Mouse (Mus musculus): Measurements from ENCODE around the gene Tnip2. TPM values are rescaled to one million over a fixed set of nuclear protein-coding genes. Genes with fewer than 3 reads are reported as not detected.

The Tnip2 gene
- polyA plus RNA-seq, 1 experiment = not detected

GRCm38 (mm10) chr5:34538527-34538926, 24.7 kb upstream of the Tnip2 start:
- Histone ChIP-seq H3K27me3 (ENCODE audit: control insufficient read depth) (peaks cover 3% of the 10 kb centered on the region), H3K36me3 (ENCODE audit: control insufficient read depth) (no peaks in the 10 kb centered on the region), H3K4me1 (ENCODE audit: control insufficient read depth) (no peaks in the 10 kb centered on the region), H3K4me3 (replicated peaks) (no peak overlapping the region), H3K9me3 (ENCODE audit: control insufficient read depth, low read length) (no peaks in the 10 kb centered on the region)
- TF ChIP-seq TAL1 (IDR thresholded peaks at IDR 0.05; ENCODE audit: low read length) (no peak), GATA1 (IDR thresholded peaks at IDR 0.05; ENCODE audit: low read length) (no peak)

- Histone ChIP-seq H3K4me3 (replicated peaks) (no peak overlapping the region), H3K27me3 (ENCODE audit: control insufficient read depth) (peaks cover 3% of the 10 kb centered on the region), H3K4me1 (ENCODE audit: control insufficient read depth) (no peaks in the 10 kb centered on the region), H3K9me3 (ENCODE audit: control insufficient read depth, low read length) (no peaks in the 10 kb centered on the region), H3K36me3 (ENCODE audit: control insufficient read depth) (no peaks in the 10 kb centered on the region)
- TF ChIP-seq TAL1 (IDR thresholded peaks at IDR 0.05; ENCODE audit: low read length) (no peak), GATA1 (IDR thresholded peaks at IDR 0.05; ENCODE audit: low read length) (no peak)
These were observed 24.3 kb upstream of the Tnip2 start for GRCm38 (mm10) chr5:34538079-34538478.

DNA sequence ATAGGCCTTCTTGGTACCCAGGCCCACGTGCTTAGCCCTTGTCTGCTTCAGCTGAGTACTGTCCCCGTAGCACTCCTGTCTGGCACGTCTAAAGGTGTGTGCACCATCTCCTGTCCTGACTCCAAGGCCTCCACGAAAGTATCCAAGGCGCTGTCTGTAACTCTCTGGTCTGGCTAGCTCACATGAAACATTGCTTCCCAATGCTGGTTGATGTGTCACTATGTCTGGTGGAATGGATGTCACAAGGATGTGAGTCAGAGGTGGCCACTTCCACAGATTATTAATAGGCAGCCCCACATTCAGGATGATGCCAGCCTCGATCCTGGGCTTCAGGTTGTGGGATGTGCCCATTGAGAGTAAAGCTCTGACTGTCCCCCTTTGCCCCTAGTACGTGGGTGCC, 22.0 kb upstream of the Tnip2 start:
- Histone ChIP-seq H3K27me3 (ENCODE audit: control insufficient read depth) (peaks cover 3% of the 10 kb centered on the region), H3K4me3 (replicated peaks) (no peak overlapping the region), H3K9me3 (ENCODE audit: control insufficient read depth, low read length) (no peaks in the 10 kb centered on the region), H3K4me1 (ENCODE audit: control insufficient read depth) (peaks cover 1% of the 10 kb centered on the region), H3K36me3 (ENCODE audit: control insufficient read depth) (no peaks in the 10 kb centered on the region)
- TF ChIP-seq GATA1 (IDR thresholded peaks at IDR 0.05; ENCODE audit: low read length) (no peak), TAL1 (IDR thresholded peaks at IDR 0.05; ENCODE audit: low read length) (no peak)

DNA sequence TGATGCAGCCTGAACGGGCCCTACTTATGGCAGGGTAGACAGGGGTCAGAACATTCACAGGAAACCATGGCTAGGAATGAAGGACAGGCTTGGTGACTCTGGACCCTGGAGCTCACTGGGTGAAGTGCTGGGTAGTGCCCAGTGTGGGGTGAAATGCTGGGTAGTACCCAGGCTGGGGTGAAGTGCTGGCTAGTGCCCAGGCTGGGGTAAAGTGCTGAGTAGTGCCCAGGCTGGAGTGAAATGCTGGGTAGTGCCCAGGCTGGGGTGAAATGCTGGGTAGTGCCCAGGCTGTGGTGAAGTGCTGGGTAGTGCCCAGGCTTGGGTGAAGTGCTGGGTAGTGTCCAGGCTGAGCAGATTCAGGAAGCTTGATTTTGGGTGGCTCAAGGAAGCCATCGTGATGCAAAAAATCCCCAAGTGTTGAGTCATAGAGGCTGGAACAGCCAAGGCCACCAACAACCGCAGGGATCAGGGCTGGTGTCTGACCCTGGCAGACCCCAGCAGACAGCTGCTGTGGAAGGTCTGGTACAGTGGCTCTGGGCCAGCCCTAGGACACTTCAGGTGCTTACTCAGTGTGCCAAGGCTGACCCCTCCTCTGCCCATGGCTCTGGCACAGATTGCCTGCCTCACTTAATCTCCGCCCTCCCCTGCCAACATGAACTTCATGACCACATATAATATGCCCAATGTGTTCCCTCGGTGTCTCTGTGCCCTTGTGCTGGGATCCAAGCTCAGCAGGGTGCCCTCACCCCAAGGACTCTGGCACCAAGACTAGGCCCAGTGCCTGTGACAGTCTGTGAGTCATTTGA, 21.2 kb upstream of the Tnip2 start:
- TF ChIP-seq TAL1 (IDR thresholded peaks at IDR 0.05; ENCODE audit: low read length) = no peak
- no peak for TF ChIP-seq GATA1 (IDR thresholded peaks at IDR 0.05; ENCODE audit: low read length)
- Histone ChIP-seq H3K4me3 (replicated peaks) (no peak overlapping the region), H3K27me3 (ENCODE audit: control insufficient read depth) (peaks cover 3% of the 10 kb centered on the region; the same call in 1 of the 2 replicates), H3K36me3 (ENCODE audit: control insufficient read depth) (no peaks in the 10 kb centered on the region), H3K4me1 (ENCODE audit: control insufficient read depth) (peaks cover 6% of the 10 kb centered on the region), H3K9me3 (ENCODE audit: control insufficient read depth, low read length) (no peaks in the 10 kb centered on the region)

- Histone ChIP-seq H3K4me1 (ENCODE audit: control insufficient read depth) (peaks cover 8% of the 10 kb centered on the region), H3K36me3 (ENCODE audit: control insufficient read depth) (no peaks in the 10 kb centered on the region), H3K27me3 (ENCODE audit: control insufficient read depth) (no peaks in the 10 kb centered on the region), H3K4me3 (replicated peaks) (no peak overlapping the region), H3K9me3 (ENCODE audit: control insufficient read depth, low read length) (no peaks in the 10 kb centered on the region)
- TF ChIP-seq TAL1 (IDR thresholded peaks at IDR 0.05; ENCODE audit: low read length) (no peak), GATA1 (IDR thresholded peaks at IDR 0.05; ENCODE audit: low read length) (no peak)
These were observed 20.0 kb upstream of the Tnip2 start for GRCm38 (mm10) chr5:34533820-34534219.

DNA sequence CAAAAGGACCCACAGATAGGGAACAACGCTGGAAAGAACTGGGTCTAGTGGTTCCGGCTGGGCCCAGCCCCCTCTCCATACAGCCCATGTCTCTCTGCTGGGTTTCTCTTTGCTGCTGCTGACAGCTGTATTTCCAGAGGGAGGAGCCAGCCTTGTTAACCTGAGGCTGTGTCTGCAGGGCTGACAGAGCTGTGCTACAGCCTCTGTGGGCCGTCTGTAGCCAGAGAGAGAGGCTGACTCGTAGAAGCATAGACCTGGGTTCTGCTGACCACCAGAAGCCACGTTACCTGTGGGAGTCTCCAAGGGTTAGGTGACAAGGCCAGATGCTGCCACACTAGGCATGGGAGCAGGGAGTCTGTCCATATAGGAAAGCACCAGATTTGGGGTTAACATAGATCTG, 19.3 kb upstream of the Tnip2 start:
- H3K27me3 ChIP-seq (ENCODE audit: control insufficient read depth) = no peaks in the 10 kb centered on the region
- TF ChIP-seq TAL1 (IDR thresholded peaks at IDR 0.05; ENCODE audit: low read length) = no peak
- TF ChIP-seq GATA1 (IDR thresholded peaks at IDR 0.05; ENCODE audit: low read length) = no peak

GRCm38 (mm10) chr5:34530687-34531086, 16.9 kb upstream of the Tnip2 start:
- Histone ChIP-seq H3K9me3 (ENCODE audit: control insufficient read depth, low read length) (no peaks in the 10 kb centered on the region), H3K27me3 (ENCODE audit: control insufficient read depth) (no peaks in the 10 kb centered on the region), H3K4me3 (replicated peaks) (no peak overlapping the region), H3K36me3 (ENCODE audit: control insufficient read depth) (no peaks in the 10 kb centered on the region), H3K4me1 (ENCODE audit: control insufficient read depth) (peaks cover 27% of the 10 kb centered on the region)
- TF ChIP-seq TAL1 (IDR thresholded peaks at IDR 0.05; ENCODE audit: low read length) = no peak
- no peak for TF ChIP-seq GATA1 (IDR thresholded peaks at IDR 0.05; ENCODE audit: low read length)

More for the DNA sequence above, 19.3 kb upstream of the Tnip2 start:
- Histone ChIP-seq H3K36me3 (ENCODE audit: control insufficient read depth) (no peaks in the 10 kb centered on the region), H3K4me1 (ENCODE audit: control insufficient read depth) (peaks cover 9% of the 10 kb centered on the region), H3K4me3 (replicated peaks) (no peak overlapping the region), H3K9me3 (ENCODE audit: control insufficient read depth, low read length) (no peaks in the 10 kb centered on the region)

DNA sequence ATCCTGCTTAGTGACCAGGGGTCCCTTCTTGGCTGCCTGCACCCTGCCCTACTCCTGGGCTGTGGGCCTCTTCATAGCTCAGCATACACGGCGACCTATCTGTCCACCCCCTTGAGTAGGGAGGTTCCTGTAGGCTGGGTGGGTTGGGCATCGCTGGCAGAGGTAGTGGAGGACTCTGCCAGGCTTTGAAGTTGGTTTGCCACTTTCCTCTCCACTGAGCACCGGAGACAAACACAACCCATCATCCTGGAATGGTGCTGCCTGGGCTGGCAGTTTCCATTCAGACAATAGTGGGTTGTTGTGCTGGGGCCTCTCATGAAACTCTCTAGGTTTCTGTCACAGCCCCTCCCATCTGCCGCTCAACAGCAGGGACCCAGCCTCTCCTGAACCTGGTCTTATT, 16.3 kb upstream of the Tnip2 start:
- no peaks in the 10 kb centered on the region for H3K9me3 ChIP-seq (ENCODE audit: control insufficient read depth, low read length)
- H3K36me3 ChIP-seq (ENCODE audit: control insufficient read depth) = no peaks in the 10 kb centered on the region
- TF ChIP-seq TAL1 (IDR thresholded peaks at IDR 0.05; ENCODE audit: low read length) (no peak), GATA1 (IDR thresholded peaks at IDR 0.05; ENCODE audit: low read length) (no peak)
- H3K4me1 ChIP-seq (ENCODE audit: control insufficient read depth) = peaks cover 29% of the 10 kb centered on the region
- H3K4me3 ChIP-seq (replicated peaks) = no peak overlapping the region
- H3K27me3 ChIP-seq (ENCODE audit: control insufficient read depth) = no peaks in the 10 kb centered on the region

DNA sequence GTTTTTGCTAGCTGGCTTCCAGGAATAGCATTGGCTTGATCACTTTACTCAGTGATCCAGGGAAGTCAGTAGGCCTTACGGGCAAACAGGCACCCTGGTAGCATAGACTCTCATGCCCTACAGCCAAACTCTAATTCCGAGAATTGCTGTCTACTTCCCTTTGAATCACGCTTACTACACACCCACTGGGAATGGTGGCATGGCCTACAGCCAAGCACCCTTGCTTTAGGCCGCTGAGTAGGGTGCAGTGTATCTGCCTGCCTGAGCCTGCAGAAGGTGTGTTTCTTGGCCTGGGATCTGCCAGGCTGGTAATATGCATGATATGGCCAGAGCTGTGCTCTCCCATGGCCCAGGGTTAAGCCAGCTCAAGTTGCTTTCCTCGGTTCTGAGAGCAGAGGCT, 14.9 kb upstream of the Tnip2 start:
- Histone ChIP-seq H3K4me3 (replicated peaks) (no peak overlapping the region), H3K9me3 (ENCODE audit: control insufficient read depth, low read length) (no peaks in the 10 kb centered on the region), H3K36me3 (ENCODE audit: control insufficient read depth) (no peaks in the 10 kb centered on the region), H3K27me3 (ENCODE audit: control insufficient read depth) (peaks cover 7% of the 10 kb centered on the region), H3K4me1 (ENCODE audit: control insufficient read depth) (peaks cover 36% of the 10 kb centered on the region)
- TF ChIP-seq TAL1 (IDR thresholded peaks at IDR 0.05; ENCODE audit: low read length) (no peak), GATA1 (IDR thresholded peaks at IDR 0.05; ENCODE audit: low read length) (no peak)
